ENCODE assay signal across 8 mouse cellular contexts in the genomic region with DNA sequence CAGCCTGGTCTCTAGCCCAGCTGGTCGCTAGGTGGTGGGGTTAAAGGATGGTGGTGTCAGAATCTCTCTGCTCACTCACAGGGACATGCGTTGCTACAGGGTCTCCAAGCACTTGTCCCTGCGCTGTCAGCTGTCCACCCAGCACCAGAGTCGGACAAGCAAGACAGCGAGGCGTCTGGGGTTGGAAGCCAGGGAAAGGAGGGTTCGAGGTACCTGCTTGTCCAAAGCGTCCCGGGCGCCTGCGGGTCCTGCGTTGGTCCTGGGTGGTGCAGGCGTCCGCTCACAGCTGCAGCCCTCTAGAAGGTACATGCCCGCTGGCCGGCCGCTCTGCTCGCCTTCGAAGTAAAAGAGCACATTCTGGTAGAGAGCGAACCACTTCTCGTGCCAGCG. TPM values are rescaled to one million over a fixed set of nuclear protein-coding genes. Genes with fewer than 3 reads are reported as not detected.
DNase-seq lines count a peak whose midpoint lies in the region; ATAC-seq and TF ChIP-seq lines count a peak whose summit lies in the region.

No protein-coding gene starts in this region.

- H3K9me3 ChIP-seq in erythroblast, embryonic 14.5 days (ENCODE audit: control insufficient read depth, low read length), result no peaks in the 10 kb centered on the region
- H3K9me3 ChIP-seq in E14TG2a.4 (ENCODE audit: low read length), result no peaks in the 10 kb centered on the region
- no peaks in the 10 kb centered on the region for H3K9me3 ChIP-seq in embryonic facial prominence, embryonic 15.5 days (replicated peaks)
- H3K9me3 ChIP-seq in hindbrain, embryonic 15.5 days, result no peaks in the 10 kb centered on the region
- H3K9me3 ChIP-seq in liver, embryonic 11.5 days (ENCODE audit: control insufficient read depth, low read length), result no peaks in the 10 kb centered on the region

- peak overlapping the region; percentile 88 for H3K4me2 ChIP-seq in embryonic facial prominence, embryonic 15.5 days (replicated peaks)
- peak overlapping the region; percentile 90 for H3K4me2 ChIP-seq in hindbrain, embryonic 15.5 days
- peak overlapping the region; percentile 77 for H3K4me2 ChIP-seq in liver, embryonic 11.5 days

- no peak overlapping the region for H3K9ac ChIP-seq in embryonic facial prominence, embryonic 15.5 days
- peak overlapping the region; percentile 63 for H3K9ac ChIP-seq in hindbrain, embryonic 15.5 days
- no peak overlapping the region for H3K9ac ChIP-seq in liver, embryonic 11.5 days (ENCODE audit: low read depth, low read length)

- 6% methylated on average over 22 of the region's 22 CpGs for WGBS in embryonic facial prominence, embryonic 15.5 days
- WGBS in hindbrain, embryonic 15.5 days, result 6% methylated on average over 22 of the region's 22 CpGs
- 16% methylated on average over 22 of the region's 22 CpGs for WGBS in liver, embryonic 11.5 days
- 11% methylated on average over 22 of the region's 22 CpGs for WGBS in cerebellum, adult 2 months

- H3K4me3 ChIP-seq in erythroblast, embryonic 14.5 days (replicated peaks), result peak overlapping the region; percentile 12
- H3K4me3 ChIP-seq in E14TG2a.4 (replicated peaks; ENCODE audit: low read length), result peak overlapping the region; percentile 82
- peak overlapping the region; percentile 48 for H3K4me3 ChIP-seq in embryonic facial prominence, embryonic 15.5 days (replicated peaks)
- H3K4me3 ChIP-seq in hindbrain, embryonic 15.5 days, result peak overlapping the region; percentile 63
- H3K4me3 ChIP-seq in liver, embryonic 11.5 days (ENCODE audit: low read depth, low read length), result peak overlapping the region; percentile 51
- H3K4me3 ChIP-seq in cerebellum, adult 2 months (replicated peaks; ENCODE audit: insufficient read depth, low read depth, low read length), result no peak overlapping the region

- TF ChIP-seq POLR2A in cerebellum, adult 2 months (IDR thresholded peaks at IDR 0.05; ENCODE audit: borderline replicate concordance, insufficient read depth, low read length), result no peak

- H3K27ac ChIP-seq in embryonic facial prominence, embryonic 15.5 days (replicated peaks), result no peak overlapping the region
- 0 out of 2 replicates have a peak overlapping the region, but pooled peaks have one; percentile 46 for H3K27ac ChIP-seq in hindbrain, embryonic 15.5 days (replicated peaks)
- no peak overlapping the region for H3K27ac ChIP-seq in liver, embryonic 11.5 days (ENCODE audit: low read depth, low read length)
- no peak overlapping the region for H3K27ac ChIP-seq in cerebellum, adult 2 months (ENCODE audit: insufficient read depth, low read length)

- no peaks in the 10 kb centered on the region for H3K4me1 ChIP-seq in erythroblast, embryonic 14.5 days (ENCODE audit: control insufficient read depth)
- peaks cover 8% of the 10 kb centered on the region; the same call in 1 of the 2 replicates for H3K4me1 ChIP-seq in E14TG2a.4 (replicated peaks; ENCODE audit: low read depth, low read length)
- peaks cover 11% of the 10 kb centered on the region; the same call in 1 of the 2 replicates for H3K4me1 ChIP-seq in embryonic facial prominence, embryonic 15.5 days
- peaks cover 8% of the 10 kb centered on the region for H3K4me1 ChIP-seq in hindbrain, embryonic 15.5 days (replicated peaks)
- peaks cover 4% of the 10 kb centered on the region; the same call in 1 of the 2 replicates for H3K4me1 ChIP-seq in liver, embryonic 11.5 days (replicated peaks; ENCODE audit: control insufficient read depth, insufficient read depth, low read length)
- no peaks in the 10 kb centered on the region for H3K4me1 ChIP-seq in cerebellum, adult 2 months (ENCODE audit: control insufficient read depth, insufficient read depth, low read length)

- no peak for DNase-seq in liver, embryonic 11.5 days (ENCODE audit: low spot score)
- peak; percentile 13 for DNase-seq in right cerebral cortex, adult 18-20 months
- DNase-seq in cerebellum, adult 2 months, result no peak

- no peak for TF ChIP-seq CTCF in E14TG2a.4 (conservative IDR thresholded peaks at IDR 0.05; ENCODE audit: low read length)
- no peak for TF ChIP-seq CTCF in cerebellum, adult 2 months (IDR thresholded peaks at IDR 0.05; ENCODE audit: borderline replicate concordance, insufficient read depth, low read depth, low read length)

- no peak for ATAC-seq in erythroblast, adult 5-6 weeks (replicated peaks; ENCODE audit: low FRiP score, poor library complexity, severe bottlenecking)
- no peak for ATAC-seq in embryonic facial prominence, embryonic 15.5 days (ENCODE audit: insufficient number of reproducible peaks, low FRiP score, low TSS enrichment, low read depth)
- peak; percentile 67 for ATAC-seq in hindbrain, embryonic 15.5 days (ENCODE audit: low FRiP score, low read depth)
- no peak; the same call in 1 of the 2 replicates for ATAC-seq in liver, embryonic 11.5 days (replicated peaks; ENCODE audit: low FRiP score)

- H3K36me3 ChIP-seq in erythroblast, embryonic 14.5 days (ENCODE audit: control insufficient read depth), result no peaks in the 10 kb centered on the region
- no peaks in the 10 kb centered on the region for H3K36me3 ChIP-seq in E14TG2a.4 (ENCODE audit: insufficient read depth, low read length)
- no peaks in the 10 kb centered on the region for H3K36me3 ChIP-seq in embryonic facial prominence, embryonic 15.5 days
- no peaks in the 10 kb centered on the region for H3K36me3 ChIP-seq in hindbrain, embryonic 15.5 days
- no peaks in the 10 kb centered on the region for H3K36me3 ChIP-seq in liver, embryonic 11.5 days (ENCODE audit: control insufficient read depth, insufficient read depth, low read length)

- peaks cover 18% of the 10 kb centered on the region for H3K27me3 ChIP-seq in erythroblast, embryonic 14.5 days (ENCODE audit: control insufficient read depth)
- peaks cover 51% of the 10 kb centered on the region for H3K27me3 ChIP-seq in E14TG2a.4 (ENCODE audit: insufficient read depth, low read length)
- H3K27me3 ChIP-seq in embryonic facial prominence, embryonic 15.5 days, result peaks cover 24% of the 10 kb centered on the region
- H3K27me3 ChIP-seq in hindbrain, embryonic 15.5 days, result 0 out of 2 replicates have a peak, but pooled peaks cover 4% of the 10 kb centered on the region
- peaks cover 20% of the 10 kb centered on the region for H3K27me3 ChIP-seq in liver, embryonic 11.5 days (replicated peaks; ENCODE audit: control insufficient read depth, insufficient read depth, low read length)
- no peaks in the 10 kb centered on the region for H3K27me3 ChIP-seq in cerebellum, adult 2 months (ENCODE audit: control insufficient read depth, insufficient read depth, low read length)

RNA-seq across cellular contexts. Expression of gene Rasgrf2, which starts 0.5 kb away (rescaled TPM):
- not detected in 2 replicates for polyA plus RNA-seq in erythroblast, embryonic 14.5 days (2012)
- 1.3 TPM in 1 of 2 replicates, not detected in the other for total RNA-seq in erythroblast, adult 5-6 weeks (2015; ENCODE audit: low replicate concordance)
- not detected in 2 replicates for total RNA-seq in erythroblast, adult 5-6 weeks (2017; ENCODE audit: low replicate concordance)
- polyA plus RNA-seq in embryonic facial prominence, embryonic 15.5 days (2015; fragmentation: Nextera tagmentation; extraction: Ambion mirVana), result 0.52 and 0.85 TPM in 2 replicates
- 9.5 and 9.8 TPM in 2 replicates for polyA plus RNA-seq in hindbrain, embryonic 15.5 days (2015; fragmentation: Nextera tagmentation; extraction: Ambion mirVana)
- 0.23 and 0.48 TPM in 2 replicates for polyA plus RNA-seq in liver, embryonic 11.5 days (2014; fragmentation: Nextera tagmentation; extraction: Ambion mirVana)
- 16.3 and 19.7 TPM in 2 replicates for polyA plus RNA-seq in cerebellum, adult 2 months (2012; rRNA removed)
